Mouse (Mus musculus): Measurements from ENCODE around the gene Upb1.

Upb1 gene

DNA sequence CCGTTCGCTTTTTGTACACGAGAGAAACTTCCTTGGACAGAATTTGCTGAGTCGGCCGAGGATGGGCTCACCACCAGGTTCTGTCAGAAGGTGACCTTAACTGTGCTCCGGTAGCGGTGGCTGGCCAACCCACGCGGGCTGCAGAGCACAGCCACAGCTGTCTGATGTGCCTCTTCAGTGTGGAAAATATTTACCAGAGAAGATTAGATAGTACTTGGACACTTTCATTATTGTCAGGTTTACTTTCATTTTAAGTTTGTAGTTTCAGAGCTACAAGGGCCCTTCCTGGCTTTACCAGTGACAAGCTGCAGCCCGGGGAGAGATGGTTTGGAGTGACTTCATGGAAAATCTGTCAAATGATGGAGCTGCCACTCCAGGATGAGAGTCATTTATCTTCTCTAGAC, 23.6 kb downstream of the Upb1 start:
- DNase-seq (ENCODE audit: low read depth, low spot score): no peak

DNA sequence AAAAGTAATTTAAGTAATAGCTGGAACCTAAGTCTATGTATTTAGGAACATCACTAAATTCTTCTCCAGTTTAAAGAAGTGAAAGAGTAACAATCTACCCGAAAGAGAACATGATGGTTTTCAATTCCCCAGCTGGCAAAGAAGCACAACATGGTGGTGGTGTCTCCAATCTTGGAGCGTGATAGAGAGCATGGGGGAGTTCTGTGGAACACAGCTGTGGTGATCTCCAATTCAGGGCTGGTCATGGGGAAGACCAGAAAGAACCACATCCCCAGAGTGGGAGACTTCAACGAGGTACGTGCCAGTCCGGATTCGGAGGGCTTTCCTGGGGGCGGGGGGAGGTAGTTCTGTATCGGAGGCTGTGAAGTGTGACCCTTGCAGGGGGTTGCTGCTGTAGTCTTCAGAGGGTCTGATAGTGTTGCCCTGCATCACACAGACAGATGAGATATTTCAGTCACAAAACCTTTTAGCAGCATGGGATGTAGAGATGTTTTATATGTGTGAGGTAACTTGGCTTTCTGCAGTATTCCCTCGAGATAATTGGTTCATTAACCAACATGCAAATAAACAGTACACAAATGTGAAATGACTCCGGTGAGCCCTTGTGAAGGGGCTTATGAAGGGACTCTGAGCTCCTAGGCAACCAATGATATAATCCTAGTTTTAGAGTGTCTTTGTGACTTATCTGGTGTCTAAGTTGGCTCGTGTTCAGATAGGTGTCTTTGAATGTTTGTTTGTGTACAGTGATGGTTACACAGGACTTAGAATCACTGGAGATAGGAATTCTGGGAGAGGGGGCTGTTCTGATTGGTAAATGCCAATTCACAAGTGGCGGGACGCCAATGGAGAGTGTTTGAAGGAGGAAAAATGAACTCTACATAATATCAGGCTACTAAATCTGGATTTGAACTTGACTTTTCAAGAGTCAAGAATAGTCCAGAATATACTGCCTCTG, 27.4 kb downstream of the Upb1 start:
- DNase-seq (ENCODE audit: low read depth, low spot score): no peak

DNA sequence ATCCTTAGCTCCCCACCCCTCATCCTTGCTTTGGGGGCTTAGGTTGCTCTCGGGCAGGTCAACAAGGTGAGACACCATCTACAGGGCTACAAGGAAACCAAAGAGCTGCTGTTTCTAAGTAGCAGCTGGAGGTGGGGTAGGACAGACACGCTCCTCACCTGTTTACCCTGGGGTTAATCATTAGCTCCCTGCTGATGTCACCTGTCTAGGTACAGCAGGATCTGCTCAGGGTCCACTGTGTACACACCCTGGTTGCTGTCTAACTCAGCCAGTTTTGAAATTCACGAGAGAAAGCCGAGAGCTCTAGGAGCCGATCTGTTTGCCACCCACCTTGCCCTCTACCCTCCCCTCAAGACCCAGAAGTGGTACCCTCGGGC, 28.1 kb downstream of the Upb1 start:
- no peak for DNase-seq (ENCODE audit: low read depth, low spot score)

DNA sequence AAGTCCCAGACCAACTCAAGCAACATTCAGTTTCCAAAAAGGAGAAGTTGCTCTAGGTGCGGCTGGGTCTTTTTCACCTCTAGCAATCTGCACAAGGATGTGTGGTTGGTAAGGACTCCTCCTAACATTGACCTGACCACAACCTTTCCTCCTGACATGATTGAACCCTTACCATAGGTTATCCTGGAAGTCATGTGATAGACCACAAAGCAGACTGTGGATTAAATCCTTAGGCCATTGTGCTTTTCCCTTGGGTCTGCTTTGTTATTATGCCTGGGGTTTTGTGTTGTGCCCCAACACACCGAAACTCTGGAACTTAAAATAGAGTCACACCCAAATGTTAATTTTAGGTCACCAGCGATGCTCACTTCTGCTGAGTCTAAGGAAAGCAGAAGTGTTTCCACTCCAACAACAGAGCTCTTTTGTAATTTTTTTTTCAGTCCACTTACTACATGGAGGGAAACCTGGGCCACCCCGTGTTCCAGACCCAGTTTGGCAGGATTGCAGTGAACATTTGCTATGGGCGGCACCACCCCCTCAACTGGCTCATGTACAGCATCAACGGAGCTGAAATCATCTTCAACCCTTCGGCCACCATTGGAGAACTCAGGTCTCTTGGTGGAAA, 28.7 kb downstream of the Upb1 start:
- DNase-seq (ENCODE audit: low read depth, low spot score): no peak

DNA sequence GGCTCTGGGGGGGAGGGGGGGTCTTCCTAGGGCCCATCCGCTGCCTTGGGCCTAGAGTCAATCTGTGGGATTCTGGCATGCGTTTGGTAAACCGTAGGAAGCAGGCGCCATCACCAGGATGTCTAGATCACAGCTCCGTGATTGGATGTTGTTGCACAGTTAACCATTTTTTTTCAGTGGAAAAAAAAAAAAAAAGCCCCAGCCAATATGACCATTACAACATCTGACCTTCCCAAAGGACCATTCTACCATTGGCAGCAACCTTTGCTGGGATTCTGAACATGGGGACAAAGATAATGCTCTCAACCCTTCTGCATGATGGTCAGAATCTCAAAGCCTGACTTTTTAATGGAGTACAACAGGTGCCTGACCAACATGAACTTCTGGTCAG, 29.2 kb downstream of the Upb1 start:
- no peak for DNase-seq (ENCODE audit: low read depth, low spot score)

DNA sequence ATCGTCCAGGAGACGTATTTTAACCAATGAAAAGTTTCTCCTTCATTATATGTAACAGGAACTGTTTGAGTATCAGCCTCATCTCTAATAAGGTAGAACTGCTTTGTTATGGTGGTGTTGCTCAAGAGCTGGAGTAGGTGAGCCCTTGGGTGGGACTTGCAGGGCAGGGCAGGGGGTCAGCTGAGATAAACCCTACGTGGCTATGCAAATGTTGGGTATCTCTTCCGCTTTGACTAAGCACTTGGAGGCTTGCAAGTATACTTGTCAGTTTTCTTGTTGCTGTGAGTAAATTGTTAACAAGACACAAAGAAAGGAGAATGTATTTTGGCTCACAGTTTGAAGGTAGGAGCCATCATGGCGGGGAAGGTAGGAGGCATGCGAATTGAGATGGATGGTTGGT, 29.7 kb downstream of the Upb1 start:
- no peak for DNase-seq (ENCODE audit: low read depth, low spot score)

DNA sequence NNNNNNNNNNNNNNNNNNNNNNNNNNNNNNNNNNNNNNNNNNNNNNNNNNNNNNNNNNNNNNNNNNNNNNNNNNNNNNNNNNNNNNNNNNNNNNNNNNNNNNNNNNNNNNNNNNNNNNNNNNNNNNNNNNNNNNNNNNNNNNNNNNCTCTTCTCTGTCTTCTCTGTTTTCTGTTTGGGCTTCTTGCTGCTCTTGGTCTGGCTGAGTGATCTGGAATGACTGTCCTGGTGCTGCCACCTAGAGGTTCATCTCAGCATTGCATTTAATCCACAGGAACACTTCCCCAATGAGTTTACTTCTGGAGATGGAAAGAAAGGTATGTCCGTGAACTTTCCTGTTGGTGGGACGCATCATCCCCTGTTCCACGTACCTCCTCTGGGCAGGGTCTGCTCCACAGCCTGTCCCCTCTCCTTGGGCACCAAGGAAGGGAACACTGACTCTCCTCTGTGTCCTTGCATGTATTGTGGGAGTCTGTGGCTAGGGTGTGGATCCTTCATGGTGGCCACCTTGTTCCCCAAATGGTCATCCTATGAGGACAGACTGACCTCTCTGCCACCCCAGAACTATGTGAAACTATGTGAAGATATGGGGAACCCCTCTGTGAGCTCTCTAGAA, 35.8 kb downstream of the Upb1 start:
- DNase-seq (ENCODE audit: low read depth, low spot score): peak; percentile 89

DNA sequence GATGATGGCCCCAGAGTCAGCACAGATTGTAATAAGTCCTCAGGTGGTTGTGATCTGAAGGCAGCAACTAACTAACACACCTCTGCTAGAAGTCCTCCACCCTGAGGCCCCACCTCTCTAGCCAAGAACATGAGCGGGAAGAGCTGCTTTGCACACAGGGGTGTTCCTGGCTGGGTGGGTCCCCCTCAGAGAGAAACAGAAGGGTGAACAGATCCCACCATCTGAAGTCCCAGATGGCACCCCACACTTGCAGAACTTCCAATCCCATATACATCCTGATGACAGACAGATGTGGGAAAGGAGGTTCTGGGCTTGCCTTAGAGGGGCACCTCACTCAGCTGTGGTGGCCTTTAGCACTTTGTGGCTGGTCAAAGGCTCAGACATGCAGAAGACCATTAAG, 36.4 kb downstream of the Upb1 start:
- DNase-seq (ENCODE audit: low read depth, low spot score): no peak

DNA sequence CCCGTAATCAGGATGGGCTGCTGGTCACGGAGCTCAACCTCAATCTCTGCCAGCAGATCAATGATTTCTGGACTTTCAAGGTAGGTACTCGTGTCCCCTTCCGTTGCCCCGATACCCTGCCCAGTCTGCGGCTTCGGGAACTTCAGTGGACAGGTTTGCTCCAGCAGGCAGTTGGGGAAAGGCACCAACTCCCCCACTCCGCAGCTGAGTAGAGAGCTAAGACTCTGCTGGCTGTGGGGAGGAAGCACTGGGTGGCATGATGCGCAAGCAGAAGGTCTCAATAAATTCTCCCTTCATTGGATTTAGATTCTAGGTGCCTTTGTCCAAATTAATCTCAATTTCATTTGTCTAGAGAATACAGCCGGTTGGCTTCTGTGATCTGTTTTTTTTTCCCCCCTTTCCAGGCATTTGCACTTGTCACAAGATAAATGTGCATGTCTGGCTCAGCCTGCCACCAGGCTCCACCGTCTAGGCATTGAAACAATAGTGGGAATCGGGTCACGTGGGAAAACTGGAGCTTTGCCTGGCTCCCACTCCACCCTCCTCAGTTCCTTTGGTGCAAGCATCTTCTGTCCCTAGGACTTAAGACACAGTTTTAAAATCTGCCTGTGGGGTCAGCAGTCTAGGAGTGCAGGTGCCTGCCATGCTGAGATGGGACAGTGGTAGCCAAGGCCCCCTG, 37.4 kb downstream of the Upb1 start:
- DNase-seq (ENCODE audit: low read depth, low spot score): peak; percentile 59

DNA sequence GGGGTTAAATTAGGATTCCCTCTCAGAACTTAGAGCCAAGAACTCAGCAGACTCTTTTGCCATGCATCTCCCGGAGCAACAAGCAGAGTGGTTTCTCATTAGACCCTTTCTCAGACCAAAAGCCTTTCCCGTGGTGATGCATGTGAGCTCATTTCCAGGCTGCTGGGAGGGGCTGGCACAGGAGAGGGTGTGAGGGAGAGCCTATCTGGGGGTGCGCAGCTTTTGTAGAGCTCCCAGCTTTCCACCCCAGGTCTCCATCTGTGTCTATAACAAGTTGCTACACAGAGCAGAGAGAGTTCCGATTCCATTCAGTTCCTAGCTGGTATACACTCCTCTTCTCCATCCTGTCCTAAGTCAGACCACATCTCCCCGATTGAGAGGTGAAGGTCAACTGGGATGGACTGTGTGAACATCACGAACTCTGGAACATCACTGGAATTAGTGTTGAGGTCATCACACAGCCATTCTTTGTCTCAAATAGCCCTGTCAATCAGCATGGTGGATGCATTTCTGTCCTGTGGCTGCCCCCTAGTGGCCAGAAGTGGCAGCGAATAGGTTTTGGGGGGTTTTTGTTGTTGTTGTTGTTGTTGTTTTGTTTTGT, 38.4 kb downstream of the Upb1 start:
- DNase-seq (ENCODE audit: low read depth, low spot score): peak; percentile 39

DNA sequence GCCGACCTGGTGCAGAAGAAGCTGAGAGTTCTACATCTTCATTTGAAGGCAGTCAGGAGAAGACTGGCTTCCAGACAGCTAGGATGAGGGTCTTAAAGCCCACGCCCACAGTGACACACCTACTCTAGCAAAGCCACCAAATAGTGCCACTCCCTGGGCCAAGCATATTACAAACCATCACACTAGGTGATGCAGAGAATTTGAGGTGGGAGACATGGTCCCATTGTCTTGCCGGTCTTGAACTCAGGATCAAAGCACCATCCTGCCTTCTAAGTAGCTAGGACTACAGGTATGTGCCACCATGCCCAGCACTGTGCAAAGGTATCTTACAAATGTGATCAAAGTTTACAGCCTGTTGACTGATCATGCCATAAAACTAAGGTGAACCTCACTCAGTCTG, 39.8 kb downstream of the Upb1 start:
- no peak for DNase-seq (ENCODE audit: low read depth, low spot score)

DNA sequence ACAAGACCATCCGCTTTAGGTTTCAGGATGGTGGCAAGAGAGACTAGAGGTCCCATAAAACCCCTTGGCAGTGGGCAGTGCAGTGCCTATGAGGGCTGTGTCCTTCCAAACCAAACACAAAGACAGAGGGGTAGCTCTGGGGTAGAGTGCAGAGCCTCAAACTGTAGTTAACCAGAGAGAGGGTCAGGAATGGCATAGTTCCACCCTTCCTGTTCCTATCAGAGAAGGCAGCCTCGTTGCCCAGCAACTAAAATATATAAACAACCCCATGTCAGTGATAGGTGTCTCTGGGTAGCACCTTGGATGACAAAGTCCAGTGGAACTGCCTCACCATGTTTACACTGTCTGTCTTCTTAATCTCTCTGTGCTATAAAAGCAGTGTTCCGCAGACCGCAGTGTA, 40.9 kb downstream of the Upb1 start:
- no peak for DNase-seq (ENCODE audit: low read depth, low spot score)

DNA sequence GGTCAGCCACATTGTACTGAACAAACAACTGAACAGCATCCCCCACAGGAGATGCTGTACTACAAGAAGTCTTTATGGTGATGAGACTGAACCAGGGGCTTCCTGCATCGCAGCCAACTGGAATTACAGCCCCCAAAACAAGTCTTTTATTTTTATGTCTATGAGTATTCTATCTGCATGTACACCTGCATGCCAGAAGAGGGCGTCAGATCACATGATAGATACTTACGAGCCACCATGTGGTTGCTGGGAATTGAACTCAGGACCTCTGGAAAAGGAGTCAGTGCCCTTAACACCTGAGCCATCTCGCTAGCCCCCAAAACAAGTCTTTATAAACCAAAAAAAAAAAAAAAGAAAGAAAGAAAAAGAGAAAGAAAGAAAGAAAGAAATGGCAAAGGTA, 42.1 kb downstream of the Upb1 start:
- DNase-seq (ENCODE audit: low read depth, low spot score): no peak

DNA sequence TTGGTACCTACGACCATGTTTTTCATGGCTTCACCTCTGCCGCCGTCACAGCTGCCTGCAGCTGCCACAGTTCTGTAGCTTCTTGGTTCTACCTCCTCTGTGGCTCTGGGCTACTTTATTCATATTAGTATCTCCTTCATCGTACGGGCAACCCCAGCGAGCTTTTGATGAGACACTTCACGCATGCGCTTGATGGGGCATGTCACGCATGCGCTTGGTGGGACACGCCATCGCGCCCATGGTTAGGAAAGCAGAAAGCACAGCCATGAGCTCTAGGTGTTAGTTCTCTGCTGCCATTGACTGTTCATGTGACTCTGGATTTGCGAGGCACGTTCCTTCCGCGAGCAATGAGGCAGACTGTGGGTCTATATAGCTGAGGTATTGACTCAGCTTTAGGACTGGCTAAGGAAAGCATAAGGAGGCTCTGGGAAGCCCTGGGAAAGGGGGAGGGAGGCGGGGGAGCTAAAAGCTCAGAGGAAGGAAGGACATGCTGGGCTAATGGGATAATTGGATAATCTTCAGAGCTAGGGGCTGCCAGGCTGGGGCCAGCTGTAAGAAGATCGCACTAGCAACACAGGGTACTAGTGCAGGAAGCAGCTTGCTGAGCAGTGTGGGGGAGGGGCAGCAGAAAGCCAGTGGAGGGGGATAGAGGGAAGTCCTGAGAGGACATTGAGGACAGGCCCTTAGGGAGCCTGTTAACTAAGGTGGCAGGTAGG, 43.4 kb downstream of the Upb1 start:
- DNase-seq (ENCODE audit: low read depth, low spot score): no peak

DNA sequence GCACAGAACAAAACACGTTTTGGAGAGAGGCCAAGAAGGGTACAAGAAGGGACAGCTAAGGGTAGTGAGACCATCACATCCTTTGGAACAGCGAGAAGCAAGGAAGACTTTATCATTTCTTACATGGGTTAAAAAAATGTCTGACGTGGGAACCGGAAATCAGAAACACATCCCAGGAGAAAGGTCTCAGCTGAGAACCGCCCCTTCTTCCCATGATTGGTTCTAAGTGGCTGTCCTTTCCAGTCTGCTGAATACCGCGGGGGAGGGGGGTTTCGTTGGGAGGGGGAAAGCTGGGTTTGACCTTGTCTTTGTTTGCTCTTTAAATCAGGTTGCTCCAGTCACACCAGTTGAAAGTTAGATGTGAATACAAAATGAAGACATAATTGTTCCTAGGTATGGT, 44.1 kb downstream of the Upb1 start:
- no peak for DNase-seq (ENCODE audit: low read depth, low spot score)

DNA sequence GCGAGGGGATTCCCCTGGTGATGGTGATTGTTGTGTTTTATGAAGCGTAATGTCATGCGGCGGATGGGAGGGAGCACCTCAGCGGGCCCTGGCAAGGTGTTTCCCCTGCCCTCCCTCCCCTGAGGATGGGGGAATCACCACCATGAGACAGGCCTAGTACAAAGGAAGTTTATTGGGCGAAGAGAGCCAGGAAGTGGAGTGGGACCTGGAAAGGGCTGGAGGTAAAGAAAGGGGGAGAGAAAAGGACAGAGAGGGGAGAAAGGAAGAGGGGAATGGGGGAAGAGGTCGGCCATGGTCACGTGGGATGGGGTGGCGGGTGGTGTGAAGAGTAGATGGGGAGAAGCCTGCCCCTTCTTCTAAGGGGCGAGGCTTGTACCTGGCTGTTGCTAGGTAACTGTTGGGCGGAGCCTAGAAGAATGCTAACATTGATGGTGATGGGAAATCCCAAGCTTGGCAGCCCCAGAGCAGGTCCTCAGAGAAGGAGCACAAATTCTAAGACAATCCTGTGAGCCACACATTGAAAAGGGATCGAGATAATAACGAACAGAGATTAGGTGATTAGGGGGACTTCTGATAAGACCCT, 45.7 kb downstream of the Upb1 start:
- no peak for DNase-seq (ENCODE audit: low read depth, low spot score)

DNA sequence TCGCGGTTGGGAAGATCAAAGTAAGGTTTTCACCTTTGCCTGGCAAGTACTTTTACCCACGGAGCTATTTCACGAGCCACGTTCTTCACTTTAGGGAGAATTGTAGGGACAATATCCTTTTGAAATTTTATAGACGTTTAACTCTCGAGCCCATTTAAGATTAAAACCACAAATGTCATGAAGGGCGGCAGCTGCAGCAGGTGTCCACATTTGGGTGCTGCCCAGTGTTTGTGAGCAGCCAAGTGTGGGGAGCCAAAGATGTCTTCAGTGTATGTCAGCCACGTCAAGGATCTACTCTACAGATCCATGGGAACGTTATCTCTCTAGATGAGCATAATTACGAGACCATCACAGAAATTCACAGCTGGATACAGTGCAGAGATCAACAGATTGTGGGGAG, 46.6 kb downstream of the Upb1 start:
- DNase-seq (ENCODE audit: low read depth, low spot score): no peak

DNA sequence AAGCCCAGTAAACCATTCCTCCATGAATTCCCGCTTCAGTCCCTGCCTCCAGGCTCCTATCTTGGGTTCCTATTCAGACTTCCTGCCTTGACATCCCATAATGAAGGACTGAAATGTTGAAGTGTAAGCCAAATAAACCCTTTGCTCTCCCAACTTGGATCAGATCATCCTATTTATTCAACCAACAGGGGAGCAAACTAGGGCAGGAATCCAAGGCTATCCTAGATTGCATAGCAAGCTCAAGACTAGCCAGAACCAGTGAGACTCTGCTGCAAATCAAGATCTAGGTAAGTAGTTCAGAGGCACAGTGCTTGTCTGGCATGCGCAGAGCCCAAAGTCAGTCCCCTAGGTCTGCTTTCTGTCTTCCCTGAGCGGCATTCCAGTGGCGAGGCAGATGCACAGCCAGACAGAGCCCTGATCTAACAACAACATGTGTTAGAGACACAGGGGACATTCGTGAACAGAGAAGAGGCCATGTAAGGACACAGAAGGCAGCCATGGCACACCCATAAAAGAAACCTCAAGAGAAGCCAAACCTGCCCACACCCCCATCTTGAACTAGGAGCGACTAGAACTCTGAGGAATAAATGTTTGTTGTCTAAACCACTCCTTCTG, 48.0 kb downstream of the Upb1 start:
- DNase-seq (ENCODE audit: low read depth, low spot score): no peak

DNA sequence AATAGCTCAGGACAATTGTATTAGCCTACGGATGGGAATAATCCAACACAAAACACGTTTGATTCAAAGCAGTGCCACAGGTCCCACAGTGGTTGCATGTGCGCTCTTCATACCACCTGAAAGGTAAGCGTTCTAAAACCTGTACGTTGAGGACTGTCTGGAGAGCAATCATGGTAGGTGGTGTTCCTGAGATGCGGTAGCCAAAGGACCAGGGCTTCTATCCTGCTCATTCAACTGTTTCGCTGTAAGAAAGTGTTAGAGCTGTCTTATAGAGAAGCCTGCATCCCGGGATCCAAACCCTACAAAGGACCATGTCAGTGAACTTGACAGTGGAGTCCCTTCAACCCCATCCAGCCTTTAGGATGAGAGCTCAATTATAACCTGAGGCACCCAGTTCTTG, 49.4 kb downstream of the Upb1 start:
- DNase-seq (ENCODE audit: low read depth, low spot score): no peak

DNA sequence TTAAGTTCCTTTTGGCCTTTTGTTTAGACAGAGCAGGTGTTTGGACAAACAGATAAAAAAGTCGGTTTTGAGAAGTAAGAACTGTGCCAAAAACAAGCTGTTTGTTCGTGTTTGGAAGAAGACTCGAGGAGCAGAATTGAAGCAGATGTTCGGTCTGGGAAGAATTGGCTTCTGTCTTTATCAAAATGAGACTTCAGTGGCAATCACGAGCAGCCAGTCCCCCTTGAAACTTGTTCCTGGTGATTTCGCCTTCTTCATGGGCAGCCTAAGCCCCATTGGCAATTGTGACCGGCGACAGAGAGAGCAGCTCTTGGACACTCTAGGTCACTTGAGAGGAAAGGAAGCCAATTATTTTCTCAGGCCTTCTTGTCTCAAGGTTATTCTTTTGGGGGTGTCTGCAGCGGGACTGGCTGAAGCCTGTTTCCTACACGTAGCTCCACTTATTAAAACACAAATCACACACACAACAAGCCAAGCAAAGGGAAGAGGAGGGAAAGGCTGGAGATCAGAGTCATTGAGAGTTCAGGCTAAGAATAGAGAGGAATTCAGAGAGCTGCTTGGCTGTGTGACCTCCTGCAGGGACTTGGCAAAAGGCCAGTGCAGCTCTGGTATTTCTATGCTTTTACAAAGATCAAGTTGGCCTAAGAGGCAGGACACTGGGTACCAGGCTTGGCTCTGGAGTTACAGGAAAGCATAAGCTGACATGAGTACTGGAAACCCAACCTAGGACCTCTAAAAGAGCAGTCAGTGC, 50.3 kb downstream of the Upb1 start:
- peak; percentile 66 for DNase-seq (ENCODE audit: low read depth, low spot score)
